Mouse (Mus musculus): Measurements from ENCODE around the gene Tmem164.

- TF ChIP-seq POLR2A (IDR thresholded peaks at IDR 0.05; ENCODE audit: borderline replicate concordance, extremely low read depth, insufficient read depth, insufficient read length, poor library complexity, severe bottlenecking) = no peak
- TF ChIP-seq CTCF (IDR thresholded peaks at IDR 0.05; ENCODE audit: borderline replicate concordance, extremely low read depth, insufficient read depth, insufficient read length) = no peak
These were observed 4.0 kb upstream of the Tmem164 start for GRCm38 (mm10) chrX:142677193-142677592.
